Mouse (Mus musculus) cerebellum, postnatal 36 days (tissue): Measurements from ENCODE around the gene Hpd.

ENCODE experiments used
- DNase-seq, 2 experiments: peaks; one replicate each; pipeline ENCODE4 v3.0.0; 2021 to 2022; ENCODE audit warnings: mixed read lengths in 2 of 2

Hpd gene

GRCm38 (mm10) chr5:123185966-123186365 is 3.4 kb upstream of the Hpd start:
- DNase-seq = no peak

- no peak for DNase-seq
Measured at GRCm38 (mm10) chr5:123181536-123181935, 991 bp downstream of the Hpd start.

- no peak for DNase-seq
Measured at GRCm38 (mm10) chr5:123180390-123180789, 2.1 kb downstream of the Hpd start.

GRCm38 (mm10) chr5:123178792-123179191 is 3.7 kb downstream of the Hpd start:
- no peak for DNase-seq

- DNase-seq = peak; percentile 77 to 80
Measured at GRCm38 (mm10) chr5:123171646-123172350, 10.7 kb downstream of the Hpd start.

GRCm38 (mm10) chr5:123170365-123170764 is 12.2 kb downstream of the Hpd start:
- no peak for DNase-seq

GRCm38 (mm10) chr5:123169284-123169683 is 13.2 kb downstream of the Hpd start, which contains the start of gene Psmd9:
Gene Psmd9, plus strand, starts transcription at chr5:123169413.
- no peak for DNase-seq

GRCm38 (mm10) chr5:123167591-123167990 is 14.9 kb downstream of the Hpd start:
- DNase-seq = no peak

- no peak for DNase-seq
Measured at GRCm38 (mm10) chr5:123166437-123166836, 16.1 kb downstream of the Hpd start.

- DNase-seq = no peak
Measured at GRCm38 (mm10) chr5:123162942-123163341, 19.6 kb downstream of the Hpd start.

GRCm38 (mm10) chr5:123160341-123160740 is 22.2 kb downstream of the Hpd start:
- DNase-seq = no peak

- DNase-seq = no peak
Measured at GRCm38 (mm10) chr5:123159866-123160265, 22.7 kb downstream of the Hpd start.

GRCm38 (mm10) chr5:123159446-123159845 is 23.1 kb downstream of the Hpd start:
- DNase-seq = no peak

GRCm38 (mm10) chr5:123157972-123158371 is 24.6 kb downstream of the Hpd start:
- DNase-seq = no peak

- DNase-seq = no peak
Measured at GRCm38 (mm10) chr5:123156763-123157162, 25.8 kb downstream of the Hpd start.

- DNase-seq = peak; percentile 65 to 76
Measured at GRCm38 (mm10) chr5:123155425-123155824, 27.1 kb downstream of the Hpd start.

GRCm38 (mm10) chr5:123152901-123153300 is 29.6 kb downstream of the Hpd start:
- DNase-seq = no peak

- DNase-seq = no peak
Measured at GRCm38 (mm10) chr5:123151707-123152362, 30.7 kb downstream of the Hpd start.

GRCm38 (mm10) chr5:123151077-123151476 is 31.4 kb downstream of the Hpd start:
- DNase-seq = no peak

GRCm38 (mm10) chr5:123150641-123151040 is 31.9 kb downstream of the Hpd start:
- no peak for DNase-seq

GRCm38 (mm10) chr5:123149451-123150400 is 32.8 kb downstream of the Hpd start:
- DNase-seq = peak; percentile 94 to 95

- no peak for DNase-seq
Measured at GRCm38 (mm10) chr5:123148073-123148722, 34.3 kb downstream of the Hpd start.

GRCm38 (mm10) chr5:123147569-123147968 is 35.0 kb downstream of the Hpd start:
- DNase-seq = no peak
